Mouse (Mus musculus) telencephalon, adult 2 months (tissue): Measurements from ENCODE around the gene Fbxl16.
"Not testable (repeated sequence)": the region's sequence is repeated elsewhere in the genome, so short reads cannot be mapped to it uniquely, and the experiment has no call there.

ENCODE experiments used
- DNase-seq: peaks from one replicate; pipeline ENCODE4 v3.0.0-alpha.2; 2011; ENCODE audit warnings: low read depth, low spot score

The Fbxl16 gene

DNA sequence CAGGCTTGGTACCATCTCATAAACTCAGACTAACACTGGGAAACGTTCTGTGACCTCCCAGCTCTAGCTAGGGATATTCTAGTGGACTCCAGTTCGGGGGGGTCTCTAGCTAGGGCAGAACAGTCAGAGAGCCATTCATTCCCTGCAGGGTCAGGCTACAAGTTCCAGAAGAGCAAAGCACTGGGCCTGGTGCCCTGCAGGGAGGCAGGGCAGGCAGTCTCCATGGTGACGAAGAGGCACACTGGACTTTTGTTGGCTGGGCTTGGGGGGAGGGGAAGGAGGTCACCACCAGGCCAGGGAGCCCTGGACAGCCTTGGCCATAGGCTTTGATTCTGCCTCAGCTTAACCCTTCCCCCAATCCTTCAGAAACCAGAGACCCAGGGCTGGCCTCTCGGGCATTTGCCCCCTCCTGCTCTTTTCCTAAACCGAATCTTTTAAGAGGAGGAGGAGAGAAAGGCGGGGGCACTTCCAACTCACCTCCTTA lies 13.2 kb upstream of the Fbxl16 start, which contains the start of gene AC134908.4:
TSS of gene AC134908.4 (minus strand) at position 51 of the 484 bp plus-strand sequence.
- DNase-seq: peak; percentile 58

DNA sequence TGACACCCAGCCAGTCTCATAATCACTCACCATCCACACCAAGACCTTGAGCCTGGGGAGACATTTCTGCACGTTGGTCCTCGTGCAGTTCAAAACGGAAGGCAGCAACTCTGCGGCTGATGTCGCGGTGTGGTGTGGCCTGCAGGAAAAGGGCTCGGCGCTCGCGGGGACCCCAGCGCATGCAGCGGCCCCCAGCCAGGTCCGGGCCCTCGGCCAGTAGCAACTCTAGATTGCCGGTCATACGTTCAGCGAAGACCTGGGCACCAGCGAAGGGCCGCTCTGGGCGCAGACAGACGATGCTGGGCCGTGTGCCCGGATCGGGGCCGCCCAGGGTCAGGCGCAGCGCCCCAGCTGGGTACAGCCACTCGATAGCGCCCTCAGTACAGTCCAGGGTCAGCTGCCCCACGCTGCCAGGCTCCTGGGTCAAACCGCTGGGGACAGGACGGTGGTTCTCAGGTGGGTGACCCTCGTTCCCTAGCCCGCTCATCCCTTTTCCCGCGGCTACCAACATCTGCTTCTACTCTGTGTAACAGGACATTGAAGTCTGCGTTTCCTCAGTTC lies 12.6 kb upstream of the Fbxl16 start:
- no peak for DNase-seq

DNA sequence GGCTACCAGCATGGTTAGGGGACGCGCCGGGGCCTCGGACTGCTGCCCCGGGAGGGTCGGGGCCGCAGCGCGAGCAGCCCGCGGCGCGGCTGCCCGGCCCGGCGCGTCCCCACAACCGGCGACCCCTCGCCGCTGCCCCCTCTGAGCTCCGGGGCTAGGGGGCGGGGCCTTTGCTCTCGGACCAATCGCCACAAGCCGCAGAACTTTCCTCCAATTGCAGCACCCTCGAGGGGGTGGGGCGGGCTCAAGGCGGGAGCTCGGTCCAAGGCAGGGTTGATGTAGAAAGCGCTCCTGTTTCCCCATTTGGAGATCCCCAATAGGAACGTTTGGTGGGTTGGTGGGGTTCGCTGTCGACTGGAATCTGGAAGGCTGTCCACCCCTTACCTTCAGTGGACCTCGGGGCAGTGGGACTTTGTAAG lies 11.9 kb upstream of the Fbxl16 start, which contains the start of gene Metrn:
TSS of gene Metrn (minus strand) at position 186 of the 419 bp plus-strand sequence.
- DNase-seq: no peak

DNA sequence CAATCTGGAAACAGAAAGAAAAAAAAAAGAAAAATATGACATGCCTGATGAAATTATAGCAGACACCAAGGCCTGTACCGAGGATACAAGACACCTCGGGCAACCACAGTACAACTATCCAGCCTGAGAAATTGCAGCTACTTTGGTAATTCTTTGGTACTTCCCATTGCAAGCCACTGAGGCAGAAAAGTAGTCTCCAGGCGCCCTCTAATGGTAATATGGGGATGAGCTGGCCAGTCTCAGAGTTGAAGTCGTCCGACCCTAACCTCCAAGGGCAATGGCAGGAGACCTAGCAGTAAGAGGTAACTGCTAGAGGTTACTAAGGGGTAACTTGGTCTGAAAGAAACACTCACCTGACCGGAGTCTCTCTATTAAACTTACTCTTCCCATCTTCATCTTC lies 7.9 kb upstream of the Fbxl16 start:
- no peak for DNase-seq

DNA sequence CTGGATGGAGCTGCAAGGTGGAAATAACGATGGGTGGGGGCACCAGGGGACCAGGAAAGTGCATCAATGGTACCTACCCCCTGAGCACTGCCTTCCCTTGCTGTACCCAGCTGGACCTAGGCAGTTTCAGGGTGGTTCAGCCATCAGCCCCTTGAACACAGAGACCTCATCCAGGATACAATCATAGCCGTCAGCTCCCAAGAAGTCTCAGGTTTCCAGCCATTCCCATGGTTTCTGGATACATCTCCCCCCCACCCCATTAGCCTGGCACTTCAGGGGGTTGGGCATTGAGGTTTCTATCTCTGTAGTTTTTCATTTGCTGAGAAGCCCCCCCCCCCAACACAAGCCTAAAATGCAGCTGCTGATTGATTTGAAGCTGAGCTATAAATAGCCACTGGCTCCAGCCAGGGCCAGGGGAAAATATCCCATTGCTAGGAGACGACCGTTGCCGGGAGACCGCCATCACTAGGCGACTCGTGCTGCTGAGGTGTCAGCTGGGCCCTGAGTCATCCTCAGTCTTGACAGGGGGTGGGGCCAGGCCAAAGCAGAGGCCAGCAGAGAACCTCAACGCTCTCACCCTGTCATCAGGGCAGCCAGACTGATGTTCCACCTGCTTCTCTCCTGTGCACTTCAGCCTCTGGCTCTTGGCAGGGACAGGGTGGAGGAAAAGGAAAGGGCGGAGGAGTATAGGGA lies 5.9 kb upstream of the Fbxl16 start:
- DNase-seq: peak; percentile 86

DNA sequence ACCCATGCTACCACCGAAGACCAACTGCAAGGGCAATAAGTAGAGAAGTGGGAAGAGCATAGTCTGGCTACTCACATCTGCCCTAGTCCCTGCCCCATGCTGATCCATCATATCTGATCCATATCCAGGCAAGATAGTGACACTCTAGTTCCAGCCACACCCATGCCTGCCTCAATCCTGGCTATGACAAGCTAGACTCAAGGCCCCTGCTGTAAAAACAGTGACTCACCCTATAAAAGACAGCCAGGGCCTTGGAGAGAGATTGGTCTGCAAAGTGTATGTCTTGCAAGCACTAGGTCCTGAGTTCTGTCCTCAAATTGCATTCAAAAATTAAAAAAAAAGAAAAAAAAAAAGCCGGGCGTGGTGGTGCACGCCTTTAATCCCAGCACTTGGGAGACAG lies 2.4 kb upstream of the Fbxl16 start:
- no peak for DNase-seq

DNA sequence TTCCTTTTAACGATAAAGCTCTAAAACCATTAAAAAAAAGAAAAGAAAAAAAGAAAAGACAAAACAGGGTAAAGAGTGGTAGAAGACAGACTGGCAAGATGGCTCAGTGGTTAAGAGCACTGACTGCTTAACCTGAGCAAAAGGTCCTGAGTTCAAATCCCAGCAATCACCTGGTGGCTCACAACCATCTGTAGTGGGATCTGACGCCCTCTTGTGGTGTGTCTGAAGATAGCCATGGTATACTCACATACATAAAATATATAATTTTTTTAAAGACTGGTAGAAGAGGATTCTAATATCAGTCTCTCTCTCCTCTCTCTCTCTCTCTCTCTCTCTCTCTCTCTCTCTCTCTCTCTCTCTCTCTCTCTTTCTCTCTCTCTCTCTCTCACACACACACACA lies 1.4 kb upstream of the Fbxl16 start:
- not testable (repeated sequence) for DNase-seq

DNA sequence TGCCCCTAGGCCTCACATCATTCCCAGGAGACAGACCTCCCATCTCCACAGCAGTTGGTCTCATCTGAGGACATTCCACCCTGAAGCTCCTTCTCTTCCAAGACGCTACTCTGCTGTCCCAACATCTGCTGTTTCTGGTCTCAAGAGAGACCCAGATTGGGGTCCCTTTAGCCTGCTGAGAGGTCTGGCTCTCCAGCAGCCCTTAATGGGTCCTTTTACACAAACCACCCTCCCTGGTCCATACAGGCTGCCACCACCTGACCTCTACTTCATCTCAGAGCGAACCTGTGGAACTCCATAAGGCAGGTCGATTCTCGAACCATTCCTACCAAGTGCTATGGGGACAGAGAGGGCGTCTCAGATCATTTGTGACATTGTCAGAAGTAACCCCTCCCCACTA lies 857 bp upstream of the Fbxl16 start:
- no peak for DNase-seq

DNA sequence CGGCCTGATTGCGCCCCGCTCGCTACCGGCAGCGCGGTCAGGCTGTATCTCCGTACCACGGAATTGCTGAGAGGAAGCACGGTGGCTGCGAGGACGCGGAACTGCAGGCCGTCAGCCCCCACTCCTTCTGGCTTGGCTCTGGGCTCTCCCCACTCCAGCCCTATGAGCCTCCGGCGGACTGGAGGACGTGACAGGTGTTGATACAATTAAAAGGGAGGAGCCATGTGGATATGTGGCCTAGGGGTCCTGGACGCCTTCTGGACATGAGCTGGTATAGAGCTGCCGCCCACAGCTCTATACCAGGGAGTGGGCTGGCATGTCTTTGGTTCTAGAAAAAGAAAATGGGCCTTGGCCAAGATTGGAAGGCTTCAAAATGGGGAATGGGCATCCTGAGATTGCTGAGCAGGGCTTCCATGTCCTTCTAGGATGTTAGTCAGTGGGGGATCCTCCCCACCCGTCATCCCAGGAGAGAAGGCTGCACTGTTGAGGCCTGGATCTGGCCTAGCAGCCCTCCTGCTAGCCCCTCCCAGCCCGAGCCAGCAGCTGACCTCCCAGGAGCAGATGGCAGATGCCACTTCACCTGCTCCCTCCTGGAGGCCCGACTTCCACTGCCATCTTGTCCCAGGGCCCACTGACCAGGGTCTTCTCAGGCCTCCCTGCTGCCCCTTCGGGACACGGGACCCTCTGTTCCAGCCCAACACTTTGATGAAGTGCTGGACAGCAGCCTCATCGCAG lies 888 bp downstream of the Fbxl16 start:
- DNase-seq: no peak

DNA sequence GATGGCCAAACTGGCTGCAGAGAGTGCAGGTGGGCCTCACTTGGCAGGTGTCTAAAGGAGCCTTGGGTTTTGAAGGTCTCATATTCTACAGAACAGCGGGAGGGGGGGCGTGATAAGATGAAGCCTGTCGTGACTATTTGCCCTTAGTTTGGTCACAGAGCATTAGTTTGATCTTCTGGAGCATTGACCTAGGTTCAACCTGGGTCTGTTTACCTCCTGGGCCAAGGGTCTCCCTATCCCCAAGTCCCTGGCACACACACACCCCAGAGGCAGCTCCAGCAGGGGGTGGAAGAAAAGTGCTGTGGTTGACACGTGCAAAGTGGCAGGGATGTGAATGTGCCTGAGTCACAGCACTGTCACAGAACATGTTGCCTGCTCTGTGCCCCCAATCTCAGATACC lies 2.0 kb downstream of the Fbxl16 start:
- no peak for DNase-seq

DNA sequence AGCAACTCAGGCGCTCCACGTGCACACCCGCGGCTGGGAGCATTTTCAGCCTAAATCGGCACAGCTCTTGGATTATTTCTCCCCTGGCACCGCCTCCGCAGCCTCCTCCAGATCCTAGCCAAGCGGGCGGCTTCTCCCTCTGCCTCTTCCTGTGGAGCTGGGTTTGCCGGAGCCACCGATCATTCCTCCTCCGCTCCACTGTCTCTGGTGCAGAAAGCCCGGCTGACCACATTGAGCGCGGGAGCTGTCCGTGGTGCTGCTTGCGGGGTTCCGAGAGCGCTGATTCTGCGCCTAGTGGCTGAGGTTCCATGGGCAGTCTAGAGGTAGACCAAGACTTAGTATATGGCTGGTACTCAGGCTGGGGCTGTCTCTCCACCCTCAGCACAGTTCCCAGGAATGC lies 4.6 kb downstream of the Fbxl16 start:
- DNase-seq: peak; percentile 90

DNA sequence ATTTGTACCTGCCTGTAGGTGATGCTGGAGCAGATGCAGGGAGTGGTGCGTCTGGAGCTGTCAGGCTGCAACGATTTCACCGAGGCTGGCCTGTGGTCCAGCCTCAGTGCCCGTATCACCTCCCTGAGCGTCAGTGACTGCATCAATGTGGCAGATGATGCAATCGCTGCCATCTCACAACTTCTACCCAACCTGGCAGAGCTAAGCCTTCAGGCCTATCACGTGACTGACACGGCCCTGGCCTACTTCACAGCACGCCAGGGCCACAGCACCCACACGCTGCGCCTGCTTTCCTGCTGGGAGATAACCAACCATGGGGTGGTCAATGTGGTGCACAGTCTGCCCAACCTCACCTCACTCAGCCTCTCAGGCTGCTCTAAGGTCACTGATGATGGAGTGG lies 8.8 kb downstream of the Fbxl16 start:
- no peak for DNase-seq

DNA sequence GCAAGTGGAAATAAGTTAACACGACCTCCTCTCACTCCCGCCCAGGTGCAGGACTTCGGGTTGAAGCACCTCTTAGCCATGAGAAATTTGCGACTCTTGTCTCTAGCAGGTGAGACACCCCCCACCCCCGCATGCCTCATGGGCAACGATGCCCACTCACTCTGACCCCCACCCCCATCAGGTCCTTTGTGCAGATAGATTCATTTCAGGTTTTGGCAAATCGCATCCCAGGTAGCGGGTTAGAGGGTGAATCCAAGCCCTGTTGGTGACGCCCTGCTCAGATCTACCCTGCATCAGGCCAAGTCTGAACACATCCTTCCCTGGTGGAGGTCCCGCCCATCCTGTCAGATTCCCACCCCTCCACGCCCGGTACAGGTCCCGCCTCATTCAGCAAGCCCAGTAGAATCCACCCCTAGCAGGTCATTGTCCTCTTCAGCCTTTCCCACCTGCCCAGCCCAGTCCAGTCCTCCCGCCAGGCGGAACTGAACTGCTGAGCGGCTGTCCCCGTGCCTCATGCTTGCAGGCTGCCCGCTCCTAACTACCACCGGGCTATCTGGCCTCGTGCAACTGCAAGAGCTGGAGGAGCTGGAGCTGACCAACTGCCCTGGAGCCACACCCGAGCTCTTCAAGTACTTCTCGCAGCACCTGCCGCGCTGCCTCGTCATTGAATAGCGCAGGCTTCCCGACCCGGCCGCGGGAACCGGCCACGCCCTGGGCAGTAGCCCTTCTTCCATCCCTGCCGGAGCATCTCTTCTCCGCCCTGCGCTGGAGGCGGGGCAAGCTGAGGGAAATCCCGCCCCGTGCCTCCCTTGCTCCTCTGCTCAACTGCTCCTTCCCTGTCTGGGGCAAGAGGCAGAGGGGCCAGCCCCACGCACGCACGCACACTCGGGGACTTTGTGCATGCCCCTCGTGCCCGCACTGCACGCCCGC lies 10.2 kb downstream of the Fbxl16 start:
- DNase-seq: no peak

DNA sequence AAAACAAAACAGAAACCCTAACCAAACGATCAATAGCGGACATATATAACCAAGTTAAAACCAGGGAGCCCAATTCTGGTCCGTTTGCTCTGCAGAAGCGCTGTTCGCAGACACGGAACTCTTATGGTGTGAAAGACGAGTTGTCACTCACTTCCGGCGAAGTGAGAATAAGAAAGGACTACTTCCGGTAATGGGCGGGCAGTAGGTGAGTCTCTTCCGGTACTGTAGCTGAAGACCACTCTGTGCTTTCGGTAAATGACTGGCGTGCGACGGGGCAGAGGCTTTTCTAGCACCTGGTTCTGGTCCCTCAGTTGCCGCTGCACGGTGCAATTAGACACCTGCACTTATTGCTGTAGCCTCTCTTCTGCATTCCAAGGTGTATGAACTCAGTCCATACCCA lies 14.6 kb downstream of the Fbxl16 start, which contains the start of gene Wdr24:
TSS of gene Wdr24 (plus strand) at position 176 of the 400 bp plus-strand sequence.
- DNase-seq: peak; percentile 94

DNA sequence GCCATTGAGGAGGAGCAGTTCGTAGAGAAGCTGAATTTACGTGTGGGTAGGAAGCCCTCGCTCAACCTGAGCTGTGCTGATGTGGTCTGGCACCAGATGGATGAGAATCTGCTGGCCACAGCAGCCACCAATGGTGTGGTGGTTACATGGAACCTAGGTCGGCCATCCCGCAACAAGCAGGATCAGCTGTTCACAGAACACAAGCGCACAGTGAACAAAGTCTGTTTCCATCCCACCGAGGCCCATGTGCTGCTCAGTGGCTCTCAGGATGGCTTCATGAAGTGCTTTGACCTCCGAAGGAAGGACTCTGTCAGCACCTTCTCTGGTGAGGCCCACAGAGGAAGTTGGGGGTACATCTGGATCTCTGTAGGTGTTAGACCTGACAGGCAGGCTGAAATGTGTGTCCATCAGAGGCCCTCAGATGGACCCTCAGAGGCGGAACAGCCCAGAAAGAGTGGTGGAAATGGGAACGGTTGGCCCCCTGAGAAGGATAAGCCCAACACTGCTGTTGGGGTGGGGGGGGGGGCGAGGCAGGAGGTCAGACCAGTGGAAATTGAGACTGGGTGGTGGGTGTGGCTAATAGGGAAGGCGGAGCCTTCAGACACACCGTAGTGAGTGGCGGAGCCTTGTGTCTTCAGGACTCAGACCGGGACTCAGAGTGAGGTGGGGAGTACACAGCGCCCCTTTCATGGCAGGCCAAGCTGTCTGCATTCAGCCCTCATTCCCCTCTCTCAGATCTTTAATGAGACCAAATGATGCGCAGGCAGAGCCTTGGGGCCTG lies 15.7 kb downstream of the Fbxl16 start:
- DNase-seq: no peak

DNA sequence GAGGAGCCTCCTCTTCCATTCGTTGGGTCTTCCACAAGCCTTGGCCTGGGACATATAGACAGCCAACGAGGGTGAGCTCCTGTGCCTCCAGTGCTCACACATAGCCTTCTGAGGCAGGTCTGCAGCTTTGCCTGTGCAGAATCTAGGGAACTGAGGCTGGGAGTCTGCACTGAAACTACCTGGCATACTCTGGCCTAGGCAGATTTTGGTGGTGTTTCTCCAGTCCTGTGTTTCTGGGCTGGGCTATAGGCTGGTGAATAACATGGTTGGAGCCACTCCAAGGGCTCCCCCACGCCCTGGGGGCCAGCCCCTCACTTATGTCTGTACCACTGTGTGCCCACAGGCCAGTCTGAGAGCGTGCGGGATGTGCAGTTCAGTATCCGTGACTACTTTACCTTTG lies 16.4 kb downstream of the Fbxl16 start:
- DNase-seq: no peak

DNA sequence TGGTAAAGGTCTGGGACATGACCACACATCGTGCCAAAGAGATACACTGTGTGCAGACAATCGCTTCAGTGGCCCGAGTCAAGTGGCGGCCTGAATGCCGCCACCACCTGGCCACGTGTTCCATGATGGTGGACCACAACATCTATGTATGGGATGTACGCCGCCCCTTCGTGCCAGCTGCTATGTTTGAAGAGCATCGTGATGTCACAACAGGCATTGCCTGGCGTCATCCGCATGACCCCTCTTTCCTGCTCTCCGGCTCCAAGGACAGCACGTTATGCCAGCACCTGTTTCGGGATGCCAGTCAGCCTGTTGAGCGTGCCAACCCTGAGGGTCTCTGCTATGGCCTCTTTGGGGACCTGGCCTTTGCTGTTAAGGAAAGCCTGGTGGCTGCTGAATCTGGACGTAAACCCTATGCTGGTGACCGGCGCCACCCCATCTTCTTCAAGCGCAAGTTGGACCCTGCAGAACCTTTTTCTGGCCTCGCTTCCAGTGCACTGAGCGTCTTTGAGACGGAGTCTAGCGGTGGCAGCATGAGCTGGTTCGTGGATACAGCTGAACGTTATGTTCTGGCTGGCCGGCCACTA lies 17.2 kb downstream of the Fbxl16 start:
- DNase-seq: no peak

DNA sequence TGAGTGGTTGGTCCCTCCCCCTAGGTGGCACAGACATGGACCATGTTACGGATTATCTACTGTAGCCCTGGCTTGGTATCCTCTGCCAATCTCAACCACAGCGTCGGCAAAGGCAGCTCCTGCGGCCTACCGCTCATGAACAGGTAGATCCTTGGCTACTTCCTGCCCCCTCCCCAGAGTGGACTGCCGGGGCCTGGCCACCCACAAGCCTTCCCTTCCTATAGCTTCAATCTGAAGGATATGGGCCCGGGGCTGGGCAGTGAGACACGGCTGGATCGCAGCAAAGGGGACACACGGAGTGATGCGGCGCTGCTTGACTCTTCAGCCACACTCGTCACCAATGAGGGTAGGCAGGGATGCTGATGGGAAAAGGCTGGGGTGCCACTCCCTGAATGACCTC lies 18.1 kb downstream of the Fbxl16 start:
- no peak for DNase-seq

DNA sequence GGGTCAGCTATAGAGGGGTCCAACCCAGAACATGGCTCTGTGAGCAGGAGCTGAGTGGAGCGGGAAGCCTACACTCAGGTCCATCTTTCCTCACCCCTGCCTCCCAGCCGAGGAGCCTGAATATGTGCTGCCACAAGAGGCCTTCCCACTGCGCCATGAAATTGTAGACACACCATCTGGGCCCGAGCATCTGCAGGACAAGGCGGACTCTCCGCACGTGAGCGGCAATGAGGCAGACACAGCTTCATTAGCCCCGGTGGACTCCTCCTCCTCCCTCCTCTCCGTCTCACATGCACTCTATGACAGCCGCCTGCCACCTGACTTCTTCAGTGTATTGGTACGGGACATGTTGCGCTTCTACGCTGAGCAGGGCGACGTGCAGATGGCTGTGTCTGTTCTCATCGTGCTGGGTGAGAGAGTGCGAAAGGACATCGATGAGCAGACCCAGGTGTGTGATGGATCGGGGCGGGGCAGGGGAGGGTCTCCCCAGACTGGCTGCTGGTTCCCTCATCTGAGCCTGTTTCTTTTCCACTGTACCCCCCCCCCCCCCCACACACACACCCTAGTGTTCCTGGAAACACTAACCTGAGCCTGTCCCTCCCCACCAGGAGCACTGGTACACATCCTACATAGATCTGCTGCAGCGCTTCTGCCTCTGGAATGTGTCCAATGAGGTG lies 18.8 kb downstream of the Fbxl16 start:
- DNase-seq: no peak

DNA sequence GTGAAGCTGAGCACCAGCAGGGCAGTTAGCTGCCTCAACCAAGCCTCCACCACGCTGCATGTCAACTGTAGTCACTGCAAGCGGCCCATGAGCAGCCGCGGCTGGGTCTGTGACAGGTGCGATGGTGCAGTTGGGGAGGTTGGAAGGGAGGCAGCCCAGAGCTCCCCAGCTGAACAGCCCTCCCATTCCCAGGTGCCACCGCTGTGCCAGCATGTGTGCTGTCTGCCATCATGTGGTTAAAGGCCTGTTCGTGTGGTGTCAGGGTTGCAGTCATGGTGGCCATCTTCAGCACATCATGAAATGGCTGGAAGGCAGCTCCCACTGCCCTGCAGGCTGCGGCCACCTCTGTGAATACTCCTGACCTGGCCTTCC lies 19.3 kb downstream of the Fbxl16 start:
- no peak for DNase-seq
